Mouse (Mus musculus): Measurements from ENCODE around the gene Arpp21. TPM values are rescaled to one million over a fixed set of nuclear protein-coding genes. Genes with fewer than 3 reads are reported as not detected.

The Arpp21 gene
- polyA plus RNA-seq, 1 experiment from 2014 or later: 6.8 TPM

DNA sequence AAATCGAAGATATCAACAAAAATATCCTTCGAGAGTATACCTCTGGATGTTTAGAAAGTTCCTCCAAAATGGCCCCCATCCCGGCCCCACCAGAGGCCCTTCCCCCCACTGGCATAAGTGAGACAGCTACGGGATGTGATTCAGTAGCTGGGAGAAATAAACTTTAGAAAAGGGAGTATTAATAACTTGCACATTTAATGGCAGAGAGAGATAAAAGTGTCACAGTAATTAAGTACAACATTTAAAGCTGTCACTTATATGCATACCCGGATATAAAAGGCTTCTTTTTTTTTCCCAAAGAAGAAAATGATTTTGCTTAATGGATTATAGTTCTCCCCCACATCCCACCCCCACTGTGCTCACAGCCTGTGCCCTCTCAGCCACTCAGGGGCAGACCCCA lies 84.6 kb downstream of the Arpp21 start:
- 89% methylated on average over 5 of the region's 5 CpGs for WGBS
- no peak for DNase-seq (ENCODE audit: low spot score)

DNA sequence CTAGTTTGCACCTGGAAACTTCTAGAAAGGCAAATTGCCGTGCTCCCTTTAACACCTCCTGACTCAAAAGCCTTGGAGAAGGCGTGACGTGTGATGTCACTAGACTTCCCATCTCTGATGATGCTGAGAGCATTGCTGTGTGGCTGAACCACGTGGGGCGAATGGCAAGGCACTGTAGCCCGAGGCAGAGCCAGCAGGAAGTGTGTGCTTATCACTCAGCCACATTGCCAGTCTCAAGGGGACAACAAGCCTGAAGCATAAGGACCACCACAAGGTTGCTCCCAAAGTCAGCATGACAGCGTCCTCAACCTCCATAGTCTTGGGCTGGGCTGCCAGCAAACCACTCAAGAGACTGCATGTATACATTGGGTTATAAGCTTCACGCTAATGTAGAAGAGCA lies 95.1 kb downstream of the Arpp21 start:
- DNase-seq (ENCODE audit: low spot score) (no peak), ATAC-seq (ENCODE audit: low FRiP score) (no peak)
- Histone ChIP-seq H3K4me3 (ENCODE audit: low read depth, low read length) (no peak overlapping the region), H3K9ac (ENCODE audit: low read depth, low read length) (no peak overlapping the region), H3K27me3 (ENCODE audit: control insufficient read depth, insufficient read depth, low read length) (no peaks in the 10 kb centered on the region), H3K9me3 (ENCODE audit: control insufficient read depth, low read length) (no peaks in the 10 kb centered on the region), H3K36me3 (ENCODE audit: control insufficient read depth, insufficient read depth, low read length) (no peaks in the 10 kb centered on the region), H3K4me1 (replicated peaks; ENCODE audit: control insufficient read depth, insufficient read depth, low read length) (no peaks in the 10 kb centered on the region), H3K4me2 (replicated peaks; ENCODE audit: low read depth, low read length) (no peak overlapping the region), H3K27ac (ENCODE audit: low read depth, low read length) (no peak overlapping the region)
- WGBS: 88% methylated on average over 8 of the region's 8 CpGs

More for the DNA sequence above, 84.6 kb downstream of the Arpp21 start:
- no peak overlapping the region for H3K4me2 ChIP-seq (replicated peaks; ENCODE audit: low read depth, low read length)
- H3K9ac ChIP-seq (ENCODE audit: low read depth, low read length): no peak overlapping the region
- H3K9me3 ChIP-seq (ENCODE audit: control insufficient read depth, low read length): no peaks in the 10 kb centered on the region
- H3K4me1 ChIP-seq (replicated peaks; ENCODE audit: control insufficient read depth, insufficient read depth, low read length): no peaks in the 10 kb centered on the region
- H3K4me3 ChIP-seq (ENCODE audit: low read depth, low read length): no peak overlapping the region
- no peaks in the 10 kb centered on the region for H3K27me3 ChIP-seq (ENCODE audit: control insufficient read depth, insufficient read depth, low read length)
- H3K27ac ChIP-seq (ENCODE audit: low read depth, low read length): no peak overlapping the region
- no peaks in the 10 kb centered on the region for H3K36me3 ChIP-seq (ENCODE audit: control insufficient read depth, insufficient read depth, low read length)
- ATAC-seq (ENCODE audit: low FRiP score): no peak

DNA sequence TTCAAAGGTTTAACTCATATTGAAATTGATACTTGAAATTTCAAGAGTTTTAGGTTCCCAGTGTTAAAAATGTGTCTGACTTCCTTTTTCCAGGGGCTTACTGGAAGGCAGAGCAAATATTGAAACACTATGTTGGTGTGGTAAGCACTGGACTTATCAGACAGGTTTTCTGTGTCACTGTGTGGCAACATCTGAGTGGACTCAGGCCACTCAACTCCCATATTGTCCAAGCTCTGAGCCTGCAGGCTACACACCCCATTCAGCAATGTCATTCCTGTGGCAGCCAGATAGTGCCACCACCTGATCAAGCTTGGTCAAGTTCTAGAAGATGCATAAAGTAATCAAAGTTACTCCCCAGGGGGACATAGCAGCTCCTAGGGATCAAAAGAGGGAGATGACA lies 97.9 kb downstream of the Arpp21 start:
- no peaks in the 10 kb centered on the region for H3K27me3 ChIP-seq (ENCODE audit: control insufficient read depth, insufficient read depth, low read length)
- no peak overlapping the region for H3K4me2 ChIP-seq (replicated peaks; ENCODE audit: low read depth, low read length)
- no peaks in the 10 kb centered on the region for H3K9me3 ChIP-seq (ENCODE audit: control insufficient read depth, low read length)
- DNase-seq (ENCODE audit: low spot score): no peak
- ATAC-seq (ENCODE audit: low FRiP score): no peak
- H3K4me3 ChIP-seq (ENCODE audit: low read depth, low read length): no peak overlapping the region
- H3K36me3 ChIP-seq (ENCODE audit: control insufficient read depth, insufficient read depth, low read length): no peaks in the 10 kb centered on the region
- no peak overlapping the region for H3K9ac ChIP-seq (ENCODE audit: low read depth, low read length)
- H3K27ac ChIP-seq (ENCODE audit: low read depth, low read length): no peak overlapping the region
- no peaks in the 10 kb centered on the region for H3K4me1 ChIP-seq (replicated peaks; ENCODE audit: control insufficient read depth, insufficient read depth, low read length)

DNA sequence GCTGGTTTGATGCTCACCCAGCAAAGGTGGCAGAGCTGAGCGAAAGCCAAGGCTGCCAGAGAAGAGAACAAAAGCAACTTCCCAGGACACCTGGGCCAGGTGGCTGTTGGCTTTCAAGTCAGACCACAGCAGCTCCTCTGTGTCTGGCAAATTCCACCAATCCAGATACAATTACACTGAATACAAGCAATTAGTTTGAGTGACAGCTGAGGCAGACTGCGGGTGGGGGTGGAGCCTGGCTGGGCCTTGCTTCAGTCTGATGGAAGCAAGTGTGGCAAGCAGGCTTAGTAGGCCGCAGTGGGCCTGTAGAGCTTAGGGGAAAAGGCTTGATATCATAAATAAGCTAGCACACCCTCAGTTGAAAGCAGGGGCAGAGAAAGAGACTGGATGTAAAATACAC lies 104.9 kb downstream of the Arpp21 start:
- 42% methylated on average over 3 of the region's 3 CpGs for WGBS
- ATAC-seq (ENCODE audit: low FRiP score): peak; percentile 76
- no peak overlapping the region for H3K4me3 ChIP-seq (ENCODE audit: low read depth, low read length)
- H3K27me3 ChIP-seq (ENCODE audit: control insufficient read depth, insufficient read depth, low read length): no peaks in the 10 kb centered on the region
- no peak overlapping the region for H3K9ac ChIP-seq (ENCODE audit: low read depth, low read length)
- no peaks in the 10 kb centered on the region for H3K9me3 ChIP-seq (ENCODE audit: control insufficient read depth, low read length)
- no peaks in the 10 kb centered on the region for H3K36me3 ChIP-seq (ENCODE audit: control insufficient read depth, insufficient read depth, low read length)
- H3K4me2 ChIP-seq (replicated peaks; ENCODE audit: low read depth, low read length): no peak overlapping the region
- H3K4me1 ChIP-seq (replicated peaks; ENCODE audit: control insufficient read depth, insufficient read depth, low read length): no peaks in the 10 kb centered on the region
- no peak overlapping the region for H3K27ac ChIP-seq (ENCODE audit: low read depth, low read length)
- DNase-seq (ENCODE audit: low spot score): peak; percentile 56

DNA sequence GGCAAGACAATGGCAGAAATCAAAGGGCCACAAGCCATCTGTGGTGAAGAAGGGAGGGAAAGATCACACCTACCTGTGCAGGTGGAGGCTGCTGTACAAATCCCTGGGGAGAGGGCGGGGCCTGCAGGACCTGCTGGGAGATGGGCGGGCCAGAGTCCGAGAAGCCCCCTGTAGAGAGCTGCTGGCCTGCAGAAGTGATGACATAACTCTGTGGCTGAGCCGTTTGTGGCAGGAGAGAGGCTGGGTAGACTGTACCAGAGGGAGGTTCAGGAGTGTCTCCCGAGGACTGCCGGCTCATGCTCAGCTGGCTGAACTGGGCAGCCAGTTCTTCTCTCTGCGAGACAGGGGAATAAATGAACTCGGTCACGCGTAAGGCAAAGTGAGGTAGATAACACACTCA lies 111.1 kb downstream of the Arpp21 start:
- Histone ChIP-seq H3K27me3 (ENCODE audit: control insufficient read depth, insufficient read depth, low read length) (no peaks in the 10 kb centered on the region), H3K4me3 (ENCODE audit: low read depth, low read length) (no peak overlapping the region), H3K9me3 (ENCODE audit: control insufficient read depth, low read length) (no peaks in the 10 kb centered on the region), H3K4me1 (replicated peaks; ENCODE audit: control insufficient read depth, insufficient read depth, low read length) (no peaks in the 10 kb centered on the region), H3K9ac (ENCODE audit: low read depth, low read length) (no peak overlapping the region), H3K27ac (ENCODE audit: low read depth, low read length) (peak overlapping the region; percentile 30; the same call in 1 of the 2 replicates), H3K36me3 (ENCODE audit: control insufficient read depth, insufficient read depth, low read length) (no peaks in the 10 kb centered on the region), H3K4me2 (replicated peaks; ENCODE audit: low read depth, low read length) (no peak overlapping the region)
- no peak for ATAC-seq (ENCODE audit: low FRiP score)
- WGBS: 38% methylated on average over 10 of the region's 10 CpGs
- DNase-seq (ENCODE audit: low spot score): no peak

DNA sequence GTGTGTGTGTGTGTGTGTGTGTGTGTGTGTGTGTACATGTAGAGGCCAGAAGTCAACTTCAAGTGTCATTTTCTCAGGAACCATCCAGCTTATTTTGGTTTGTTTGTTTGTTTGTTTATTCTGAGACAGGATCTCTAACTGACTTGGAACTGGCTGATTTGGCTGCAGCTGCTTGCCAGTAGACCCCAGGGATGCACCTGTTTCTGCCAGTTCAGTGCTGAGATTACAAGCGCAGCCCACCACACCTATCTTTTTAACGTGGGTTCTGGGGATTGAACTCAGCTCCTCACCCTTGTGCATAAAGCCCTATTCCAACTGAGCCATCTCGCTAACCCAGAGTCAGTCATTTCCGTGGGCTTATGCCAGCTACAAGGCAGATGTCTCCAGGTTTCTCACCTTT lies 111.6 kb downstream of the Arpp21 start:
- Histone ChIP-seq H3K27ac (ENCODE audit: low read depth, low read length) (peak overlapping the region; percentile 47; the same call in 1 of the 2 replicates), H3K4me1 (replicated peaks; ENCODE audit: control insufficient read depth, insufficient read depth, low read length) (no peaks in the 10 kb centered on the region), H3K9ac (ENCODE audit: low read depth, low read length) (no peak overlapping the region), H3K36me3 (ENCODE audit: control insufficient read depth, insufficient read depth, low read length) (no peaks in the 10 kb centered on the region), H3K9me3 (ENCODE audit: control insufficient read depth, low read length) (no peaks in the 10 kb centered on the region), H3K4me2 (replicated peaks; ENCODE audit: low read depth, low read length) (no peak overlapping the region), H3K4me3 (ENCODE audit: low read depth, low read length) (no peak overlapping the region), H3K27me3 (ENCODE audit: control insufficient read depth, insufficient read depth, low read length) (no peaks in the 10 kb centered on the region)
- ATAC-seq (ENCODE audit: low FRiP score) (no peak), DNase-seq (ENCODE audit: low spot score) (no peak)
- WGBS: 68% methylated on average over 4 of the region's 4 CpGs

DNA sequence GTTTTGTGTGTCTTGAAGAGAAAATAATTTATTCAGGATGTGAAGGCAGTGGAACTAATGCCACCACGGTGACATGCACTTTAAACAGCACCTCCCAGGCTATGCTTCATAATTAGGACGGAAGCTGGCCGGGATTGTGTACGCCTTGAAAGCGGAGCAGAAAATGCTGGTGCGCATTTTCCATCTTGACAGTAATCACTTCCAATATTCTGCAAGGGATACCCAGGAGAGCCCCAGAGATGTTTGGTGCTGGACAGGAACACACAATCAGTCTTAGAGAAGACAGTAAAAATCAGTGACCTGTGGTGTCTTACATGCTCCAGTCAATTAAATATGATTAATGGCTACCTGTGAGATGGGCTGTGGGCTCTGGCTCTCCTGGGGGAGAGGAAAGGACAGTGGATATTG lies 112.3 kb downstream of the Arpp21 start:
- 51% methylated on average over 6 of the region's 6 CpGs for WGBS
- DNase-seq (ENCODE audit: low spot score): peak; percentile 29
- H3K27ac ChIP-seq (ENCODE audit: low read depth, low read length): peak overlapping the region; percentile 47; the same call in 1 of the 2 replicates

DNA sequence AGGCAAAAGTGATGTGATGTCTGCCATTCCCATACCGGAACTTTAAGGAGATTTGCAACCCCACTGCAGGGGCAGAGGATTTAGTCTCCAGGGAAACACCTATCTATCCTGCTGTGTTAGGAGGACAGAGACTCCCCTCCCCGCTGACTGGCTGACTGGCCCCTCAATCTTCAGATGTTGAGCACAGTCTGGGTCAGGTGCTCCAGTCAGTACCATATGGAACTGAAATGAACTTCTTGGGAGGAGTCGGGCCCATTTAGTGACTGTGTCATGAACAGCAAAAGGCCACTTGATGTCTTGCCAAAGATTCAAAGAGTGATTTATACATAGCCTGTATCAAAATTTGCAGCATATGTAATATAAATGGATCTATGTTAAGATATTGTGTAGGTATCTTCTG lies 116.2 kb downstream of the Arpp21 start:
- no peak overlapping the region for H3K27ac ChIP-seq (ENCODE audit: low read depth, low read length)
- H3K9ac ChIP-seq (ENCODE audit: low read depth, low read length): no peak overlapping the region
- ATAC-seq (ENCODE audit: low FRiP score) (no peak), DNase-seq (ENCODE audit: low spot score) (no peak)
- no peak overlapping the region for H3K4me3 ChIP-seq (ENCODE audit: low read depth, low read length)
- WGBS: 30% methylated on average over 3 of the region's 3 CpGs
- H3K9me3 ChIP-seq (ENCODE audit: control insufficient read depth, low read length): no peaks in the 10 kb centered on the region
- no peak overlapping the region for H3K4me2 ChIP-seq (replicated peaks; ENCODE audit: low read depth, low read length)
- H3K4me1 ChIP-seq (replicated peaks; ENCODE audit: control insufficient read depth, insufficient read depth, low read length): peaks cover 2% of the 10 kb centered on the region; the same call in 1 of the 2 replicates
- H3K27me3 ChIP-seq (ENCODE audit: control insufficient read depth, insufficient read depth, low read length): no peaks in the 10 kb centered on the region
- no peaks in the 10 kb centered on the region for H3K36me3 ChIP-seq (ENCODE audit: control insufficient read depth, insufficient read depth, low read length)

More for the DNA sequence above, 112.3 kb downstream of the Arpp21 start:
- Histone ChIP-seq H3K4me3 (ENCODE audit: low read depth, low read length) (no peak overlapping the region), H3K36me3 (ENCODE audit: control insufficient read depth, insufficient read depth, low read length) (no peaks in the 10 kb centered on the region), H3K9ac (ENCODE audit: low read depth, low read length) (no peak overlapping the region), H3K4me1 (replicated peaks; ENCODE audit: control insufficient read depth, insufficient read depth, low read length) (peaks cover 2% of the 10 kb centered on the region; the same call in 1 of the 2 replicates), H3K27me3 (ENCODE audit: control insufficient read depth, insufficient read depth, low read length) (no peaks in the 10 kb centered on the region), H3K9me3 (ENCODE audit: control insufficient read depth, low read length) (no peaks in the 10 kb centered on the region), H3K4me2 (replicated peaks; ENCODE audit: low read depth, low read length) (no peak overlapping the region)
- peak; percentile 61; the same call in 1 of the 2 replicates for ATAC-seq (ENCODE audit: low FRiP score)

DNA sequence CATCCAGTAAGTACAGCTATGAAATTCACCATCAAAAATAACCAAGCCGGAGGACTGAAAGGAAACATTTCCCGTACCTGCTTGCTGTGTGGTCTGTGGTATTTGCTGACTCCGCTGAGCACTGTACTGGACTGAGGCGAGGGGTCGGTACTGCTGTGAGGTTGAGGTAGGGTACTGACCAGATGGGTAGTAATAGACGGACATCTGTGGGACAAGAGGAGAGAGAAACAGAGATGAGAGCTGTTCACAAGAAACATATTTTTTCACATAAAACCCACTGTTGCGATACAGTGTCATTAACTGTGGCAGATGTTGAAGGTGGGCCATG lies 116.7 kb downstream of the Arpp21 start:
- WGBS: 19% methylated on average over 7 of the region's 7 CpGs
- Histone ChIP-seq H3K36me3 (ENCODE audit: control insufficient read depth, insufficient read depth, low read length) (no peaks in the 10 kb centered on the region), H3K27ac (ENCODE audit: low read depth, low read length) (no peak overlapping the region), H3K9me3 (ENCODE audit: control insufficient read depth, low read length) (no peaks in the 10 kb centered on the region), H3K9ac (ENCODE audit: low read depth, low read length) (no peak overlapping the region), H3K27me3 (ENCODE audit: control insufficient read depth, insufficient read depth, low read length) (no peaks in the 10 kb centered on the region), H3K4me2 (replicated peaks; ENCODE audit: low read depth, low read length) (peak overlapping the region; percentile 47), H3K4me3 (ENCODE audit: low read depth, low read length) (no peak overlapping the region), H3K4me1 (replicated peaks; ENCODE audit: control insufficient read depth, insufficient read depth, low read length) (peaks cover 2% of the 10 kb centered on the region; the same call in 1 of the 2 replicates)
- no peak for DNase-seq (ENCODE audit: low spot score)
- ATAC-seq (ENCODE audit: low FRiP score): 0 out of 2 replicates have a peak, but pooled peaks have one; percentile 43

Measured in hindbrain, embryonic 11.5 days (tissue).